Comparison of ENCODE assay signal across 9 mouse cellular contexts in the genomic region with DNA sequence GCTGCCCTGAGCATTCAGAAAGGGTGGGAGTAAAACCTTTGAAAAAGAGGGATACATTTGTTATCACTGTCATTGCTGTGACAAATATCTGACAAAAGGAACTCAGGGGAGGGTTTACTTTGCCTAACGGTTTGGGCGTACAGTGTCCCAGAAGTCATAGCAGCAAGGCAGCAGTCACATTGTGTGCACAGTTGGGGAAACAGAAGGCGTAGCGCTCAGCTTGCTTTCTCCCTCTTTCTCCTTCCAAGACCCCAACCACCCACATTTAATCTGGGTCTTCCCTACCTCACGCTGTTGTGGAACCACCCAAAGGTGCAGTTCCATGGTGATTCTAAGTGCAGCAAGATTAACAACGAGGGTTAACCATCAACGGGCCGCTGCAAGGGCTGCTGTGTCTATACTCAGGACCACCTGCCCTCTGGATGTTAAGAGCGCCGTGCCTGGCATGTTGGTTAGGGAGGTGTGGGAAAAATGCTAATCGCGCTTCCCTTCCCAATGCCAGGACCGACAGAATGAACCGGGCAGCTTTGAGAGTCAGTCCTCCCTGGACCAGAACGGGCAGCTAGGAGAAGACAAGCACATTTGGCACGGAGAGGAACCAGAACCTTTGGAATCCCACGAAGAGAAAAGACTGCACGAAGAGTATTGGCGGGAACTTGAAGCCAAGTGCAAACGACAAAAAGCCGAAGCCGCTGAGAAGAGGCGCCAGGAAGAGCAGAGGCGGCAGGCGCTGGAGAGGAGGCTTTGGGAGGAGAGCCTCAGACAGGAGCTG. TPM values are rescaled to one million over a fixed set of nuclear protein-coding genes. Genes with fewer than 3 reads are reported as not detected.
DNase-seq lines count a peak whose midpoint lies in the region; ATAC-seq lines count a peak whose summit lies in the region.
"Had no signal": no experiment of that assay in that cellular context is flagged by ENCODE, and none has a peak within 500 bp of the region (broad histone marks: within the 10 kb centered on the region; RNA-seq: fewer than 3 reads in every experiment).

No protein-coding gene starts in this region.

- no peak for DNase-seq in heart, adult 11 months
- peak; percentile 32 for DNase-seq in brain, adult 2 months (ENCODE audit: low read depth, low spot score)
- no peak for DNase-seq in cerebellum, postnatal 4 days (ENCODE audit: low spot score in 2 of 2)
- no peak for DNase-seq in thymus, postnatal 36 days
- no peak for DNase-seq in testis, postnatal 10 days (ENCODE audit: low spot score)
- DNase-seq: kidney, postnatal 10 days had no signal

- no peak for ATAC-seq in heart, embryonic 14.5 days (ENCODE audit: insufficient number of reproducible peaks, insufficient read depth, low FRiP score, low read depth)
- ATAC-seq in hindbrain, embryonic 15.5 days (ENCODE audit: low FRiP score, low read depth) = no peak
- ATAC-seq in midbrain, embryonic 13.5 days = no peak

- peaks cover 15 to 35% of the 10 kb centered on the region in 2 experiments; a peak in 3 of 4 replicates for H3K4me1 ChIP-seq in heart, embryonic 14.5 days (ENCODE audit: control insufficient read depth in 2 of 2, insufficient read depth in 2 of 2, low read length in 2 of 2)
- peaks cover 18% of the 10 kb centered on the region for H3K4me1 ChIP-seq in hindbrain, embryonic 15.5 days (replicated peaks)
- H3K4me1 ChIP-seq in midbrain, embryonic 13.5 days (replicated peaks) = peaks cover 22% of the 10 kb centered on the region

- peak overlapping the region; percentile 99 for H3K4me2 ChIP-seq in heart, embryonic 14.5 days (ENCODE audit: low read length)
- peak overlapping the region; percentile 42; the same call in 1 of the 2 replicates for H3K4me2 ChIP-seq in hindbrain, embryonic 15.5 days
- H3K4me2 ChIP-seq in midbrain, embryonic 13.5 days (replicated peaks) = peak overlapping the region; percentile 42

- H3K27ac ChIP-seq in heart, embryonic 14.5 days (replicated peaks in 1 of 2; ENCODE audit: control insufficient read depth in 1 of 2, insufficient read depth in 1 of 2, low read depth in 2 of 2, low read length in 2 of 2) = peak overlapping the region in 1 of 2 experiments; percentile 33; a peak in 1 of 4 replicates
- no peak overlapping the region for H3K27ac ChIP-seq in hindbrain, embryonic 15.5 days (replicated peaks)
- H3K27ac ChIP-seq in midbrain, embryonic 13.5 days = no peak overlapping the region

- 13% methylated on average over 25 of the region's 25 CpGs for WGBS in heart, embryonic 14.5 days
- 28% methylated on average over 25 of the region's 25 CpGs for WGBS in hindbrain, embryonic 15.5 days
- WGBS in midbrain, embryonic 13.5 days = 24% methylated on average over 25 of the region's 25 CpGs

- no peaks in the 10 kb centered on the region; the same call in 1 of the 2 replicates for H3K27me3 ChIP-seq in heart, embryonic 14.5 days (ENCODE audit: control insufficient read depth, insufficient read depth, low read length)
- H3K27me3 ChIP-seq in hindbrain, embryonic 15.5 days = peaks cover 7% of the 10 kb centered on the region; the same call in 1 of the 2 replicates
- peaks cover 33% of the 10 kb centered on the region for H3K27me3 ChIP-seq in midbrain, embryonic 13.5 days

- H3K9me3 ChIP-seq in heart, embryonic 14.5 days (ENCODE audit: control insufficient read depth, low read length) = no peaks in the 10 kb centered on the region
- H3K9me3 ChIP-seq in hindbrain, embryonic 15.5 days = no peaks in the 10 kb centered on the region
- no peaks in the 10 kb centered on the region for H3K9me3 ChIP-seq in midbrain, embryonic 13.5 days

- H3K4me3 ChIP-seq in heart, embryonic 14.5 days (ENCODE audit: control insufficient read depth in 1 of 2, insufficient read depth in 1 of 2, low read depth in 1 of 2, low read length in 2 of 2) = peak overlapping the region; percentile 60 to 62
- H3K4me3 ChIP-seq in hindbrain, embryonic 15.5 days = no peak overlapping the region
- H3K4me3 ChIP-seq in midbrain, embryonic 13.5 days (replicated peaks) = no peak overlapping the region

- H3K9ac ChIP-seq in heart, embryonic 14.5 days (ENCODE audit: low read length) = peak overlapping the region; percentile 88
- H3K9ac ChIP-seq in hindbrain, embryonic 15.5 days = no peak overlapping the region
- no peak overlapping the region for H3K9ac ChIP-seq in midbrain, embryonic 13.5 days (replicated peaks)

- H3K36me3 ChIP-seq in heart, embryonic 14.5 days (ENCODE audit: control insufficient read depth, insufficient read depth, low read length) = no peaks in the 10 kb centered on the region
- H3K36me3 ChIP-seq in hindbrain, embryonic 15.5 days = peaks cover 33% of the 10 kb centered on the region
- peaks cover 56% of the 10 kb centered on the region for H3K36me3 ChIP-seq in midbrain, embryonic 13.5 days

RNA-seq across cellular contexts. Expression of a gene that starts 49.3 kb away (rescaled TPM):
- 17.8 and 19.1 TPM in 2 replicates for polyA plus RNA-seq in heart, embryonic 14.5 days (2014; fragmentation: Nextera tagmentation; extraction: Ambion mirVana)
- 17.8 and 18.0 TPM in 2 replicates for polyA plus RNA-seq in hindbrain, embryonic 15.5 days (2015; fragmentation: Nextera tagmentation; extraction: Ambion mirVana)
- polyA plus RNA-seq in midbrain, embryonic 13.5 days (2015; fragmentation: Nextera tagmentation; extraction: Ambion mirVana) = 24.8 and 26.2 TPM in 2 replicates

Comparison
In these comparisons a context has a peak if more than half of its experiments do, and no peak if none do; other contexts are left out.
1. H3K4me2 ChIP-seq: peak in every context shown above with its lines; median percentile 99 in heart, embryonic 14.5 days; 42 in hindbrain, embryonic 15.5 days; 42 in midbrain, embryonic 13.5 days.
2. H3K4me3 ChIP-seq: peak in heart, embryonic 14.5 days (2 of 2); none in hindbrain, embryonic 15.5 days (single experiment) and midbrain, embryonic 13.5 days (single experiment).